Mouse (Mus musculus) ES-E14 (cell line): ENCODE measurements around the gene Plppr1. TPM values are rescaled to one million over a fixed set of nuclear protein-coding genes. Genes with fewer than 3 reads are reported as not detected.

ENCODE experiments used
- DNase-seq: peaks from one replicate; pipeline ENCODE4 v3.0.0-alpha.2; 2013; ENCODE audit warnings: low read depth, low spot score
- H3K27ac ChIP-seq: 2 replicates; pipeline ENCODE4 v1.5.1; 2012; ENCODE audit warnings: low read depth, mild to moderate bottlenecking, low read length, moderate library complexity, mixed read lengths; ENCODE audit not compliant: poor library complexity, insufficient read depth, severe bottlenecking
- H3K36me3 ChIP-seq: 2 replicates; pipeline ENCODE4 v1.6.1; 2012; ENCODE audit warnings: mild to moderate bottlenecking, low read length, moderate library complexity, mixed read lengths; ENCODE audit not compliant: control insufficient read depth, poor library complexity, insufficient read depth, severe bottlenecking
- H3K4me1 ChIP-seq, 2 experiments: fragments of 150-350 bp in 1 of 2; sonication (generic) in 1 of 2; 2 replicates each; pipeline ENCODE4 v1.6.1; 2012; ENCODE audit warnings: low read length in 2 of 2, mild to moderate bottlenecking in 1 of 2, mixed read lengths in 1 of 2; ENCODE audit not compliant: control insufficient read depth in 2 of 2, insufficient read depth in 2 of 2, poor library complexity in 1 of 2
- H3K4me3 ChIP-seq, 2 experiments: fragments of 150-350 bp in 1 of 2; sonication (generic) in 1 of 2; 2 replicates each; pipeline ENCODE4 v1.5.1; 2012; ENCODE audit warnings: low read length in 2 of 2, low read depth in 1 of 2, mild to moderate bottlenecking in 1 of 2, mixed read lengths in 1 of 2; ENCODE audit not compliant: insufficient read depth in 1 of 2, poor library complexity in 1 of 2, severe bottlenecking in 1 of 2
- H3K9ac ChIP-seq: 2 replicates; pipeline ENCODE4 v1.6.1; 2012; ENCODE audit warnings: low read depth, mild to moderate bottlenecking, low read length, mixed read lengths; ENCODE audit not compliant: poor library complexity, insufficient read depth, severe bottlenecking
- H3K9me3 ChIP-seq: fragments of 150-350 bp; sonication (generic); 2 replicates; pipeline ENCODE4 v1.6.1; 2012; ENCODE audit warnings: low read depth, mild to moderate bottlenecking, low read length; ENCODE audit not compliant: control insufficient read depth, insufficient read depth
- CHD2 ChIP-seq: IDR thresholded peaks from 2 replicates; pipeline ENCODE4 v1.6.1; 2014; ENCODE audit warnings: mild to moderate bottlenecking, low read depth, low read length, inconsistent platforms
- HCFC1 ChIP-seq: IDR thresholded peaks from 2 replicates; pipeline ENCODE4 v1.6.1; 2012; ENCODE audit warnings: low read length, inconsistent platforms, borderline replicate concordance; ENCODE audit not compliant: insufficient read depth
- MAFK ChIP-seq: IDR thresholded peaks from 2 replicates; pipeline ENCODE4 v1.6.1; 2014; ENCODE audit warnings: mild to moderate bottlenecking, low read depth, low read length, inconsistent platforms; ENCODE audit not compliant: insufficient read depth
- ZC3H11A ChIP-seq: IDR thresholded peaks from 2 replicates; pipeline ENCODE4 v1.6.1; 2012; ENCODE audit warnings: low read depth, mild to moderate bottlenecking, inconsistent platforms, low read length, borderline replicate concordance
- ZNF384 ChIP-seq: IDR thresholded peaks from 2 replicates; pipeline ENCODE4 v1.6.1; 2012; ENCODE audit warnings: low read depth, low read length, inconsistent platforms
- in situ Hi-C, 2 experiments: fragments of 600-800 bp; cut with MboI; formaldehyde crosslinking; loops; one replicate each; pipeline ENCODE4 v1.15.1; 2025; ENCODE audit warnings: low sequenced_read_pairs in 2 of 2, inconsistent platforms in 1 of 2; ENCODE audit not compliant: unreplicated experiment in 2 of 2
- total RNA-seq: library from RNA; depleted of rRNA; stranded (reverse); fragments of 300-350 nt; gene quantifications from 2 replicates; pipeline ENCODE4 v1.2.3, GENCODE M21; 2012

Plppr1 gene
- total RNA-seq, 1 experiment, result 0.18 TPM

DNA sequence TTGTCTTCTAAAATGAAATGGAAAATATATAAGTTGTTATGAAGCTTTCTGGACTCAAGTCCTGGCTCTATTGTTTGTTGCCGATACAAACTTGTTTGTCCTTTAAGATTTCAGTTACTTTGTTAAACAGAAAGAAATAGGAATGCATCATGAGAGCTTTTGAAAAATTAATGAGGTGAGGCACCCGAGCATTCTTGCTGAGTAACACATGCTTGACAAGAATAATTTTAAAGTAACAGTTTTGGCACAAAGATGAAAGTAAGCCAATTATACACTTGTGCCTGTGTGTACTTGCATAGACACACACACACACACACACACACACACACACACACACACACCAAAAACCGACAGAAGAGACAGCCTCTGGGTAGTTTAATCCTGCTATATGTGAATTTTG, 155.3 kb downstream of the Plppr1 start:
- Histone ChIP-seq H3K4me1 (no peaks in the 10 kb centered on the region), H3K4me3 (no peak overlapping the region), H3K9ac (no peak overlapping the region), H3K36me3 (no peaks in the 10 kb centered on the region), H3K9me3 (no peaks in the 10 kb centered on the region), H3K27ac (no peak overlapping the region)
- DNase-seq, result no peak
- TF ChIP-seq CHD2 (no peak), HCFC1 (no peak)
- in situ Hi-C loops, result no loop called here

DNA sequence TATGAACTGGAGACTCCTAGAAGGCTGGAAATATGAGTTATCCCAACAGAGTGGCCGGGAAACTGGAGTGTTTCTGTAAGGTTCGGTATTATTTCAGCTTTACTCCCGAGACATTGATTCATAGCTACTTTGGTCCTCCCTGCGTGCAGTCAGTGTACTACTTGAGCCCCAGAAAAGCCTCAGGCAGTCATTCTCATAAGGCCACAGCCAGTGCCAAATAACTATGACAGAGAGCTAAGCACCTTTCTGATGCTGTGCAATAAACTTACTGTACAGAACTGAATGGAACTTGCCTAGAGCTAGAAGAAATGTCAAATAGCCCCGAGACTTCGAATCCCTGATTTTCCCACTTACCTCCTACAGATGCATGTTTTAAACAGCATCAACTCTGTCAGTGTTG, 164.4 kb downstream of the Plppr1 start:
- no peak for DNase-seq
- in situ Hi-C loops, result no loop called here
- no peak overlapping the region for H3K27ac ChIP-seq
- H3K4me1 ChIP-seq, result no peaks in the 10 kb centered on the region
- no peaks in the 10 kb centered on the region for H3K9me3 ChIP-seq
- H3K4me3 ChIP-seq, result no peak overlapping the region
- no peak overlapping the region for H3K9ac ChIP-seq
- no peaks in the 10 kb centered on the region for H3K36me3 ChIP-seq
- TF ChIP-seq HCFC1 (no peak), MAFK (no peak), ZC3H11A (no peak), CHD2 (no peak), ZNF384 (no peak)

DNA sequence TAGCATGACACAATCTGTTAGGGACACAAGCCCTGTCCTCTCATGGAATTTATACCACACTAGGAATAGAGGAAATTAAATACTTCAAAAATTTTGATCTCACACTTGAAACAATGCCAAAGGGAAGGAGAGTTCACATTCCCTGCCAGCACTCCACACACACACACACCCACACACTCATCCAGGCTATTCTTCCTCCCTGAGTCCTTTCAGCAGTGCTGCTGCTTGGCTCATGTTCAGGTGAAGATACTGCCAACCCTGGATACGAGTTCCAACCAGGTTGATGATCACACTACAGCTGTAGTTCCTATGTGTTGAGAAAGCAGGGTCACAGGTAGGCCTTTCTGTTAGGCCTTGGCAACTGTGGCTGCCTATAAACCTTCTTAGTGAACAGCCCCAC, 165.9 kb downstream of the Plppr1 start:
- in situ Hi-C loops, result no loop called here
- Histone ChIP-seq H3K36me3 (no peaks in the 10 kb centered on the region), H3K4me3 (no peak overlapping the region), H3K9me3 (no peaks in the 10 kb centered on the region), H3K27ac (no peak overlapping the region), H3K4me1 (no peaks in the 10 kb centered on the region), H3K9ac (no peak overlapping the region)
- no peak for TF ChIP-seq CHD2
- TF ChIP-seq ZC3H11A, result no peak
- TF ChIP-seq MAFK, result no peak
- TF ChIP-seq HCFC1, result no peak
- TF ChIP-seq ZNF384, result no peak
- DNase-seq, result no peak

DNA sequence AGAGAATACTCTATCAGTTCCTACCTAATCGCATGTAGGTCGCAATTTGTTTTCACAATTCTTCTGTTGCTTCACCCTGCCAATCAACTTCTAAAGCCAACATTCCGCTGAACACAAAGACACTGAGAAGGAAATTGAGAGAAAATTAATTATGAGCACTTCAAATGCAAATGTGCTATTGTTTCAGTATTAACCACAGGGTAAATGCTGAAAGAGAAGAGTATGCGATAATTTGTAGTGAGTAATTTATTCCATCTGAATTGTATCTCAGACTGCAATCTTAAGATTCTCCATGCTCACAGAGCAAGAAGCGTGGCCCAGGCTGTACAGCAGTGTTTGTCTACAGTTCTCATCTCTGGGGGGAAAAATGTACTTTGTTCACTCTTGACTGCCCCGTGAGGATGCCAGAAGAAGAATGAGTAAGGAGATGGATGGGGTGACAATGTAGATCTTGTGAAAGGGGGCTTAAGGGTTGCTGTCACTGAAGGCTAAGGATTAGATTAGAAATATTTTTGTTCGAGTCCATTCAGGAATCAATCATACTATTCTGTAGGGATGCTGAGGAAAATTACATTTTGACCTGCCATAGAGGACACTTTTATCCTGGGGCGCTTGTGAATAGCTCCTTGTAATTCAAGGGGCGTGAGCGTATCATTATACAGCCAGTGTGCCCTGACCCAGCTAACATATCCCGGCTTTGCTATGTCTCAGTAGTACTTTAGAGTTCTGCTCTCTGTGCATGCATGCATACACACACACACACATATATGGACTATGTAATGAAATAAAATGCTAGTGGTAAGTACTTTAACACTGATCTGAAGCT, 173.3 kb downstream of the Plppr1 start:
- no peaks in the 10 kb centered on the region for H3K9me3 ChIP-seq
- H3K9ac ChIP-seq, result no peak overlapping the region
- DNase-seq, result no peak
- H3K36me3 ChIP-seq, result no peaks in the 10 kb centered on the region
- TF ChIP-seq HCFC1 (no peak), ZNF384 (no peak), MAFK (no peak), CHD2 (no peak), ZC3H11A (no peak)
- H3K27ac ChIP-seq, result no peak overlapping the region
- H3K4me3 ChIP-seq, result no peak overlapping the region
- no peaks in the 10 kb centered on the region for H3K4me1 ChIP-seq
- in situ Hi-C loops, result no loop called here

DNA sequence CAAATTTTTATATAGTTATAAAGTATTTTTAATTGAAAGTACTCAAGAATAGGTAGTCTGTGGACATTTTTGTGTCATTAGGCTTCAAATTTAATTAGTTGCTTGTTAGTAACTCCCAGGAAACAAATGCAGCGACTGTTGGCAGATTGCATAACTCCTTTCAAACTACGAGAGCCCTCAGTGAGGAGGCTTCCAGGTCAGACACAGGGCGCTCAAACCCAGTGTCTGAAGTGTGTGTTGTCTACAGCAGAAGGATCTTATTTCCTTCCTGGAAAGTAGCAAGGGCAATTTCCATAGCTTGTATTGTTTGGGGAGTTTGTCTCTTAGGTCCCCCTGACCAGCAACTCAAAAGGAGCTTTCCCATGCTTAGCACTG, 173.9 kb downstream of the Plppr1 start:
- Histone ChIP-seq H3K9me3 (no peaks in the 10 kb centered on the region), H3K27ac (no peak overlapping the region), H3K9ac (no peak overlapping the region), H3K4me1 (no peaks in the 10 kb centered on the region), H3K36me3 (no peaks in the 10 kb centered on the region), H3K4me3 (no peak overlapping the region)
- TF ChIP-seq HCFC1 (no peak), ZNF384 (no peak), CHD2 (no peak), MAFK (no peak), ZC3H11A (no peak)
- DNase-seq, result no peak
- in situ Hi-C loops, result no loop called here
